Mouse (Mus musculus) telencephalon, adult 2 months (tissue): ENCODE results near the gene Rnaseh2b.

ENCODE experiments used
- DNase-seq: peaks from one replicate; pipeline ENCODE4 v3.0.0-alpha.2; 2011; ENCODE audit warnings: low read depth, low spot score

Gene Rnaseh2b

GRCm38 (mm10) chr14:62311672-62312071 lies 19.3 kb downstream of the Rnaseh2b start:
- no peak for DNase-seq

GRCm38 (mm10) chr14:62322581-62323344 lies 30.4 kb downstream of the Rnaseh2b start:
- DNase-seq = no peak

- DNase-seq = no peak
Measured at GRCm38 (mm10) chr14:62323457-62323856, 31.1 kb downstream of the Rnaseh2b start.

DNA sequence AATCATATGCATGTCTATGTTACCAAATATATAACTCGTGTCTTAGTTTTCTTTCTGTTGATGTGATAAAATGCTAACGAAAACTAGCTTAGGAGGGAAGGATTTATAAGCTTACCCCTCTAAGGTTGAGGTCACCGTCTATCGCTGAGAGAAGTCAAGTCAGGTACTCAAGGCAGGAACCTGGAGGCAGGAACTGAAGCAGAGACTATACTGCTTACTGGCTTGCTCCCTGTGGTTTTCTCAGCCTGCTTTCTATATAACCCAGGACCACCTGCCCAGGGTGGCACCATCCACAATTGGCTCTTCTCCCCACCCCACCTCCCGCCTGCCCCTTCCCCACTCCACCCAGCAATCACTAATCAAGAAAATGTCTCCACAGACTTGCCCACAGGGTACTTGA lies 32.6 kb downstream of the Rnaseh2b start:
- no peak for DNase-seq

DNA sequence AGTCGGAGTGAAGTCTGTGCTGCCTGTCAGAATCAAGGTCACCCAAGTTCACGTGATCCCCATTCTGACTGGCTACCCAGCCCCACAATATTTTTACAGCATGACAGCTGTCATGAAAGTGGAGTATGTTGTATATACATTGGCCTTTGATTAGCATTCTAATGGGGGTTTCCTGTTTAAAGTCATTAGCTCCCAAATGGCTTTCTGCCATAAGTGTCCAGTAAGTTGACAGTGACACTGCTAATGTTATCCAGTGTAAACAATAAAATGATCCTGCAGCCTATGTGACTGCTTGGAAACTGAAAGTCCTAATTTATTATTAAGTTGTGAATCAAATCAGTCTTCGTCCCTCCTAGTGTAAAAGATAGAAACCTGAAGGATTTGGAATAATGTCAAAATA lies 33.6 kb downstream of the Rnaseh2b start:
- DNase-seq = no peak

DNA sequence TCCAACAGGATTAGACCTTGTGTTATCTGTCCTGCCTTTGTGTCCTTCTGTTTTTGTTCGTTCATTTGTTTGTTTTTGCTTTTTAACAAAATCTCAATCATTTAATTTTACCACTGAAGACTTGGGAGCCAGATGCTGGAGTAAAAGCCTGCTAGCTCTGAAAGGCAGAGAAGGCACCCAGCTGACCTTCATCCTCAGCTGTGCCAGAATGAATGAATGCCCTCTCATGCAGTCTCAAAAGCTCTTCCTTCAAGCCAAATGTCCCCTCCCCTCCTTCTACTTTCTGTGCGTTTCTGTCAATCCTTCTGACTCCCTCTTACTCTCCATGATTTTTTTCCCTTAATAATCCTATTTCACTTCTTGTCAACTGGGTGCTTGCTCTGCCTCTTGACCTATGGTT lies 34.8 kb downstream of the Rnaseh2b start:
- DNase-seq = no peak

DNA sequence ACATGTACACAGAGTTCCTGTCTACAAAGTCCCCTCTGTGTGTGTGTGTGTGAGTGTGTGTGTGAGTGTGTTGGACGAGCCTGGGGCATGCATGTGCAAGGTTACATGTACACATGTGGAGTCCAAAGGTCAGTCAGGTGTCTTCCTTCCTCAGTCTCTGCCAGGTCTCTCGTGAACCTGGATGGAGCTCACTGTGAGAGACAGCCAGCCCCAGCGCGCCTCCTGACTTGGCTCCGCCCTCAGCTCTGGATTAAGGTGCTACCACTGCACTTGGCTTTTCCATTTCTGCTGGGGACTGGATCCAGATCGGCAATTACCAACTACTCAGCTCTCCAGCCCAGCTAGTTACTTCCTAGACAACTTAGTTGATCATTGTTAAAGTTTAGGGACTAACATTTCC lies 36.2 kb downstream of the Rnaseh2b start:
- DNase-seq = no peak

GRCm38 (mm10) chr14:62329631-62330030 lies 37.2 kb downstream of the Rnaseh2b start:
- no peak for DNase-seq

DNA sequence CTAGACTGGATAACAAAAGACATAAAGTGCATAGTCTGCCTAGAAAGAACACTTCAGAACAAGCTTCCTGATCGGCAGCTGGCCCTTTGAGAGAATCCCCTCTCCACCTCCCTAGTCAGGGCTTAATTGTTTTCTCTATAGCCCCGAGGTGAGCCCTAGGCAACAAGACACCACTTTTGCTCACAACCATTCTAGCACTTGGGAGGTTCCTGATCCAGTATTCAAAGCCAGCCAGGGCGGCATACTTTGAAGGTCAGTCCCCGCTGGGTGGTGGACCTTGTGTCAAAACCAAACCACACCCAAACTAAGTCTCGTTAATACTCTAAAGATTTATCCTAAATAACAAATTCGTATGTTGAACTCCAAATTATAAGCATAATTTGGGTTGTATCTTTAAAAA lies 39.1 kb downstream of the Rnaseh2b start:
- DNase-seq = no peak

DNA sequence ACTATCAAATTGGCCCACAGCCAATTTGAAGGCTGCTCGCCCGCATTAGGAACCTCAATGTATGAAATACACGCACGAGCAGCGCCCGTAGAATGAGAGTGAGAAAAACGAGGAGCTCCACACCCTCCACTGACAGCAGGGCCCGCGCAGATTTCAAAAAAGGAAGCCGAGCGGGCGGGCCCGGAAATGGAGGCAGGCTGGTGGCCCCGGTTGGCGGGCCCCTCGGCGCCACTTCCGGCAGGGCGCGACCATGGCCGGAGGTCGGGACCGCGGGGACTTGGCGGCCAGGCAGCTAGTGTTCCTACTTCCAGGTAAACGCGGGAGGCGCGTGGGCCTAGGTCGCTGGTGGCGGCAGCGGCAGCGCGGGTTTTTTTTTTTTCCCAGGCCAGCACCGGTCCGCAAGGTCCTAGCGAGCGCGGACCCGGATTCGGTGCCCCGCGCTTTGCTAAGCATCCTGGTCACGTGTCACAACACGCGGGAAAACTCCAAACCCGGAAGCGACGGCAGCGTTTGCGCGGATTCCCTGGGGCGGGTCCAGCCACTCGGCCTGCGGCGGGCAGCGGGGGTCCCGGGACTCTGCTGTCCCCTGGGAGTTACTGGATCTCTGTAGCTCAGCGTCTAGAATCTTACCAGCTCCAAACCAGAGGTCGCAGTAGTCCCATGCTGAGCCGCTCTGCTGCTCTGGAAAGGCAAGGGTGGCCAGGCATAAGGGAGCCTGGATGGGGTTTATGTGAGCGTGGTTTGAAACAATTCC lies 39.7 kb downstream of the Rnaseh2b start:
- DNase-seq = peak; percentile 69

GRCm38 (mm10) chr14:62333909-62334687 lies 41.7 kb downstream of the Rnaseh2b start:
- no peak for DNase-seq

DNA sequence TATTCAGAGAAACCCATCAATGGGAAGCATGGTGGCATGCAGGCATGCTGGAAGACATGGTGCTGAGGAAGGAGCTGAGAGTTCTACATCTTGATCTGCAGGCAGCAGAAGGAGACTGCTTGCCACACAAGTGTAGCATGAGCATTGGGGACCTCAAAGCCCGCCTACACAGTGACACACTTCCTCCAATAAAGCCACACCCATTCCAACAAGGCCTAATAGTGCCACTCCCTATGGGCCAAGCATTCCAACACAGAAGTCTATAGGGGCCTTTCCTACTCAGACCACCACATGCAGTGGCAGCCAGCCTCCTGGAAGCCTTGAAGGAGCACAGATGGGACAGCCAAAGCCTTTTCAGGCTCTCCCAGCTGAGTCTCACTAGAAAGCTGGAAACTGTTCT lies 46.8 kb downstream of the Rnaseh2b start:
- no peak for DNase-seq

- DNase-seq = no peak
Measured at GRCm38 (mm10) chr14:62341887-62342642, 49.7 kb downstream of the Rnaseh2b start.

- no peak for DNase-seq
Measured at GRCm38 (mm10) chr14:62342643-62343144, 50.3 kb downstream of the Rnaseh2b start.

DNA sequence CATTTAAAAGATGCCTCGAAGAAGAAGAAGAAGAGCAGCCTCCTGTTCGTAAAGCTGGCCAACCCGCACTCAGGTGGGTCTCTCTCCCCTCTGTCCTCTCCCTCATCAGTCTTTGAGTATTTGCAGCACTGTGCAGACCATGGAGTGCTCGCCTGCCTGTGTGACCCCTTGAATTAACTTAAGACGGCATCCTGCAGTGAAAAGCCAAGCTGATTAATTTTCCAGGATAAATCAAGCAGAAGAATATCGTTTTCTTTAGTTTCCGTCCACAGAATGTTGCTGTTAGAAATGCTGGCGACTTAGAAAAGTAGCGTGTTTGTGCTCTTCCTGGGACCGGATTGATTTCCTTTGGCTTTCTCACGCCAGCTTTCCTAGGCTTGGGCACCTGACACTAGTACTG lies 54.2 kb downstream of the Rnaseh2b start:
- no peak for DNase-seq

DNA sequence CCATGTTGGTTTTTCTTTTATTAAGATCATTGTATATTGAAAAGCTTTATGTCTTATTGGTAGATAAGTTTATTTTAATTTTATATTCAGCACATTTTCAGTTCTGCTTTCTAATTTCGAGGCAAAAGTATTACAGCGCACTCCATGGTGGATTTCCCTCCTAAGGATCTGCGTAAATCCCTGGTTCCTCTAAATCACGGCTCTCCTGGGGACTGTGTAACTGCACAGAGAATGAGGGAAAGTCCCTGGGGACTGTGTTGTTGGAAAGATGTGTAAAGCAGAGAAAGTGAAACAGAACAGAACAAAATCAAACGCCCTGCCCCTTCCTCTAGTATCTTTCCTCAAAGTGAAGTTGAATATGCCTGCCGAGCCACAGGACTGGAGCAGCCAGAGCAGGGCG lies 54.7 kb downstream of the Rnaseh2b start:
- no peak for DNase-seq

GRCm38 (mm10) chr14:62349786-62350185 lies 57.4 kb downstream of the Rnaseh2b start:
- no peak for DNase-seq

GRCm38 (mm10) chr14:62350186-62350585 lies 57.8 kb downstream of the Rnaseh2b start:
- no peak for DNase-seq

GRCm38 (mm10) chr14:62350890-62351289 lies 58.5 kb downstream of the Rnaseh2b start:
- DNase-seq = no peak

DNA sequence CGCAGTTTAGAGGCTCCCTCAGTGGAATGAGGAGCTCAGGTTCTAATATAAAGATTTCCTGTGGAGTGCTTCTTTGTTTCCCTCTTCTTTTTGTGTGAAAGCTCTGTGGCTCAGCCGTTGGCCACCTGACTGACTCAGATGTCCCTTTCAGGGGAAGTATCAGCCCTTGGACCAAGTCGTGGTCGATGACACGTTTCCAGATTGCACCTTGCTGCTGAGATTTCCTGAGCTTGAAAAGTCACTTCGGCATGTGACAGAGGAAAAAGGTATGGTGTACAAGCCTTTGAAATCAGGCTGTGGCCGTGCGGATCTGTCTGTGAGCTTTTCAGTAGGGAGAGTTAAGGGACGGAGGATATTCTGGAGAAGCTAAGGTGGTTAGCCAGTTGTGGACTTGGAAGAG lies 61.0 kb downstream of the Rnaseh2b start:
- DNase-seq = no peak

DNA sequence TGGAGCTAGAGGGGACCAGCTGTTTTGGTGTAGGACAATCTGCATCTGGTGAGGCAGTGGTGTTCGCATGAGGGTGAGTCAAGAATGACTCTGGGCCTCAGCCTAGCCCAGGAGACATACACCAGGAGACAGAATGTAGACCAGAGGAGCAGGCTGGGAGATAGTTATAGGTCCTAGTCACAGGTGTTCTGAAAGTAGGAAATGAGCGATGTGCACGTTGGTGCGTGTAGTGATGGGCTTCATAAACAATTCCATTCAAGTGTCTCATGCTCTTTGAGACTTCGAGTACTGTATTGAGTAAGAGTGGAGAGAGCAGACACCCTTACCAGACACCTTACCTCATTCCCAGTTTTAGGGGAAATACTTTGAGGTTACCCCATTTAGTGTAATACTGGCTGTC lies 61.4 kb downstream of the Rnaseh2b start:
- no peak for DNase-seq
